Mouse (Mus musculus): ENCODE measurements around the gene Obox5. TPM values are rescaled to one million over a fixed set of nuclear protein-coding genes. Genes with fewer than 3 reads are reported as not detected.

The Obox5 gene
- not detected for polyA plus RNA-seq (2014; fragmentation: Illumina TruSeq; extraction: RNeasy Lipid Tissue Mini Kit (QIAGEN cat#74804); ENCODE audit: low read depth, low replicate concordance)

DNA sequence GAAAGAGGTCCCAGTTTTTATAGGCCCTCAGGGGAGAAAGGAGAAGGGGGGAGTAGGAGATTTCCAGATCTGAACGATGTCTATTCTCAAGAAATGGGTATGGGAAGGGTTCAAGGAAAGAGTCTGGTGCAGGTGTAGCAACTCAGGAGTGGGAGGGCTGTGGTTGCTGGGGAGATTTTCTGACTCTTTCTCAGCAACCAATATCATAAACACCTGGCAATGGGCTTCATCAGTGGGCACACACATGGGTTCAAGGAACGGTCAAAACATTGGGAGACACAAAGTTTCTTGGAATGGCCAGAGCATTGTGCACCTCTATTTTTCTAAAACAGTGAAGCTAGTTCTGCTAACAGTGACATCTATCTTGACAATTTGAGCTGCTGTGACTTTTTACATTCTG, at the start of gene Obox5:
Obox5 (plus strand) TSS at position 301 of the 400 bp plus-strand sequence.

Other genes starting within 250 kb of the Obox5 start
- not detected for gene Obox3, start 110.2 kb upstream of the Obox5 start, polyA plus RNA-seq (2014; fragmentation: Illumina TruSeq; extraction: RNeasy Lipid Tissue Mini Kit (QIAGEN cat#74804); ENCODE audit: low read depth, low replicate concordance)
- gene Obox6, start 89.5 kb downstream of the Obox5 start, polyA plus RNA-seq (2014; fragmentation: Illumina TruSeq; extraction: RNeasy Lipid Tissue Mini Kit (QIAGEN cat#74804); ENCODE audit: low read depth, low replicate concordance), result not detected
- gene Crx, start 129.8 kb downstream of the Obox5 start, polyA plus RNA-seq (2014; fragmentation: Illumina TruSeq; extraction: RNeasy Lipid Tissue Mini Kit (QIAGEN cat#74804); ENCODE audit: low read depth, low replicate concordance), result not detected
- not detected for gene Crxos, start 132.5 kb downstream of the Obox5 start, polyA plus RNA-seq (2014; fragmentation: Illumina TruSeq; extraction: RNeasy Lipid Tissue Mini Kit (QIAGEN cat#74804); ENCODE audit: low read depth, low replicate concordance)
- gene Selenow, start 172.3 kb downstream of the Obox5 start, polyA plus RNA-seq (2014; fragmentation: Illumina TruSeq; extraction: RNeasy Lipid Tissue Mini Kit (QIAGEN cat#74804); ENCODE audit: low read depth, low replicate concordance), result 259 TPM
- 190 TPM for gene Nop53, start 195.9 kb downstream of the Obox5 start, polyA plus RNA-seq (2014; fragmentation: Illumina TruSeq; extraction: RNeasy Lipid Tissue Mini Kit (QIAGEN cat#74804); ENCODE audit: low read depth, low replicate concordance)
- gene Ehd2, start 217.4 kb downstream of the Obox5 start, polyA plus RNA-seq (2014; fragmentation: Illumina TruSeq; extraction: RNeasy Lipid Tissue Mini Kit (QIAGEN cat#74804); ENCODE audit: low read depth, low replicate concordance), result 174 TPM